Mouse (Mus musculus): ENCODE results near the gene Gm14443.

DNA sequence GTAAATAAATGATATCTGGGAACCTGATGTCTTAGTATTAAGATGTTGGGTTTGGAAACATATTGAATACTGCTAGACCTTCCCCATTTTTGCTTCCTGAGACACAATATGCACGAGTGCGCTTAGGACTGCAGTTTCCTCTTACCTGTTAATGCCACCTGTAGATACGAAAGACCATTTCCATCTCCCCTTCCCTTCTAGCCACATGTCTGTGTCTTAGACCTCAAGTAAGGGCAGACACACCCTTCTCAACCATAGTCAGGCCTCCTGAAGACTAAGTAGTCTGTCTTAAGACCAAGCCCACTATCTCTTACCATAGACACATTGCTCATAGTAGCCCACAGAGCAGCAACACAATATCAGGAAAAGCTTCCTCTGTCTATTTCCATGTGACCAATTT, 3.5 kb downstream of the Gm14443 start:
- TF ChIP-seq CTCF (IDR thresholded peaks at IDR 0.05; ENCODE audit: extremely low read depth, insufficient read depth, low read length) (no peak), POLR2A (IDR thresholded peaks at IDR 0.05; ENCODE audit: extremely low read depth, insufficient read depth, low read length) (no peak)

All from cortical plate, adult 2 months (tissue).